Mouse (Mus musculus): ENCODE measurements around the gene Cherp.

Gene Cherp

GRCm38 (mm10) chr8:72413839-72414238 is 61.2 kb downstream of the Cherp start:
- DNase-seq (ENCODE audit: low spot score): peak; percentile 28

Measured in urinary bladder, postnatal 14 days (tissue).